Mouse (Mus musculus) liver, embryonic 14.5 days (tissue): ENCODE results near the gene Med16. TPM values are rescaled to one million over a fixed set of nuclear protein-coding genes. Genes with fewer than 3 reads are reported as not detected.
"Not testable (repeated sequence)": the region's sequence is repeated elsewhere in the genome, so short reads cannot be mapped to it uniquely, and the experiment has no call there.

Experiments used
- ATAC-seq: fragments of 200-750 bp; cut with Nextera tagmentation; 2 replicates; pipeline ENCODE4 v1.8.0; 2017; ENCODE audit warnings: moderate number of reproducible peaks, mild to moderate bottlenecking, moderate library complexity; ENCODE audit not compliant: insufficient read depth
- DNase-seq, 3 experiments: peaks; one replicate each; pipeline ENCODE4 v3.0.0-alpha.2; 2012 to 2013; ENCODE audit warnings: low read depth in 3 of 3, low spot score in 3 of 3
- H3K27ac ChIP-seq: fragments of 300-500 bp; sonication (generic); 2 replicates; pipeline ENCODE4 v1.5.1; 2014; ENCODE audit warnings: moderate library complexity, mild to moderate bottlenecking, control low read depth, inconsistent platforms
- H3K27me3 ChIP-seq: fragments of 300-500 bp; sonication (generic); 2 replicates; pipeline ENCODE4 v1.6.1; 2014; ENCODE audit warnings: mild to moderate bottlenecking, low read length, moderate library complexity; ENCODE audit not compliant: control insufficient read depth, insufficient read depth
- H3K36me3 ChIP-seq: fragments of 300-500 bp; sonication (generic); replicated peaks from 2 replicates; pipeline ENCODE4 v1.6.1; 2014; ENCODE audit warnings: low read depth; ENCODE audit not compliant: control insufficient read depth, insufficient read depth
- H3K4me1 ChIP-seq, 2 experiments: fragments of 200-500 bp in 1 of 2; fragments of 300-500 bp in 1 of 2; sonication (generic) in 1 of 2; replicated peaks; 2 replicates each; pipeline ENCODE4 v1.6.1; 2012 to 2014; ENCODE audit warnings: antibody characterized with exemption in 1 of 2, inconsistent platforms in 1 of 2, low read length in 1 of 2; ENCODE audit not compliant: control insufficient read depth in 2 of 2, insufficient read depth in 2 of 2
- H3K4me2 ChIP-seq: fragments of 300-500 bp; sonication (generic); 2 replicates; pipeline ENCODE4 v1.6.1; 2014; ENCODE audit warnings: low read depth, mild to moderate bottlenecking, control low read depth, moderate library complexity
- H3K4me3 ChIP-seq, 2 experiments: fragments of 200-500 bp in 1 of 2; fragments of 300-500 bp in 1 of 2; sonication (generic) in 1 of 2; 2 replicates each; pipeline ENCODE4 v1.5.1; 2012 to 2014; ENCODE audit warnings: low read depth in 2 of 2, low read length in 2 of 2, mild to moderate bottlenecking in 2 of 2, control low read depth in 1 of 2, inconsistent platforms in 1 of 2, moderate library complexity in 1 of 2; ENCODE audit not compliant: insufficient read depth in 1 of 2
- H3K9ac ChIP-seq: fragments of 300-500 bp; sonication (generic); replicated peaks from 2 replicates; pipeline ENCODE4 v1.6.1; 2014; ENCODE audit warnings: mild to moderate bottlenecking, control low read depth, moderate library complexity
- H3K9me3 ChIP-seq: fragments of 300-500 bp; sonication (generic); 2 replicates; pipeline ENCODE4 v1.6.1; 2016; ENCODE audit warnings: low read length, mixed read lengths; ENCODE audit not compliant: control insufficient read depth
- CTCF ChIP-seq: IDR thresholded peaks from 2 replicates; pipeline ENCODE4 v1.5.1; 2016; ENCODE audit warnings: antibody characterized with exemption, low read depth, control low read depth
- EP300 ChIP-seq: IDR thresholded peaks from 2 replicates; pipeline ENCODE4 v1.6.1; 2016; ENCODE audit warnings: antibody characterized with exemption, low read depth
- WGBS: fragments of 180-500 bp; shearing (Covaris S2); extraction: QIAGEN DNeasy Blood & Tissue Kit; methylation state at CpG from one replicate; pipeline ENCODE4 v1.1.7; 2014; ENCODE audit not compliant: insufficient replicate concordance; 5-methylcytosine and 5-hydroxymethylcytosine counted together
- polyA plus RNA-seq, 2 experiments: library from polyadenylated mRNA; depleted of rRNA in 1 of 2; stranded (reverse) in 1 of 2; unstranded in 1 of 2; fragments of >200 nt; fragmentation: Nextera tagmentation in 1 of 2; extraction: Ambion mirVana in 1 of 2; gene quantifications; 2 replicates each; pipeline versions ENCODE4 v1.2.1 to v1.2.3; 2012 to 2014

Gene Med16
- polyA plus RNA-seq, 2 experiments = 10.0 to 13.3 TPM

DNA sequence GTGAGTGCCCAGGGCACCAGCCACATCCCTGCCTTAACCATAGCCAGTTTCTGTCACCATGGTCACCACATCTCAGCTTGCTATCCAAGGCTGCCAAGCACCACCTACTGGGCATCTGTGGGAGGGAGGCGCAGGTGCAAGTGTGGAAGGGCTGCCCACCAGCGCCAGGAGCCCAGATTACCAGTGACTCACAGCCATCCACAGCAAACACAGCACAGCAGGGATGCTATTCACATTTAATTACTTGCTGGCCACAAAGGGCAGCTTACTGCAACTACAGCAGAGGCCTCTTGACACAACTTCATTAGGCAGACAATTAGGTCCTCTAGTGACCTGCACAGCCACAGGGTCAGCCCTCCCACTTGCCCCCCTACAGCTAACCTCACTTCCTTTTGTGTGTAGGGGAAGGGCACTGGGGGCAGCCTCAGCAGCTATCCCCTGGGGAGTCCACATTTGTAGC lies 7.7 kb downstream of the Med16 start:
- DNase-seq (no peak), ATAC-seq (no peak)
- Histone ChIP-seq H3K9me3 (no peaks in the 10 kb centered on the region), H3K9ac (no peak overlapping the region), H3K4me1 (no peaks in the 10 kb centered on the region), H3K36me3 (peaks cover 3% of the 10 kb centered on the region; the same call in 1 of the 2 replicates), H3K27ac (no peak overlapping the region), H3K27me3 (no peaks in the 10 kb centered on the region), H3K4me3 (no peak overlapping the region), H3K4me2 (no peak overlapping the region)
- 64% methylated on average over 2 of the region's 2 CpGs for WGBS
- TF ChIP-seq CTCF = peak; percentile 50
- TF ChIP-seq EP300 = no peak

DNA sequence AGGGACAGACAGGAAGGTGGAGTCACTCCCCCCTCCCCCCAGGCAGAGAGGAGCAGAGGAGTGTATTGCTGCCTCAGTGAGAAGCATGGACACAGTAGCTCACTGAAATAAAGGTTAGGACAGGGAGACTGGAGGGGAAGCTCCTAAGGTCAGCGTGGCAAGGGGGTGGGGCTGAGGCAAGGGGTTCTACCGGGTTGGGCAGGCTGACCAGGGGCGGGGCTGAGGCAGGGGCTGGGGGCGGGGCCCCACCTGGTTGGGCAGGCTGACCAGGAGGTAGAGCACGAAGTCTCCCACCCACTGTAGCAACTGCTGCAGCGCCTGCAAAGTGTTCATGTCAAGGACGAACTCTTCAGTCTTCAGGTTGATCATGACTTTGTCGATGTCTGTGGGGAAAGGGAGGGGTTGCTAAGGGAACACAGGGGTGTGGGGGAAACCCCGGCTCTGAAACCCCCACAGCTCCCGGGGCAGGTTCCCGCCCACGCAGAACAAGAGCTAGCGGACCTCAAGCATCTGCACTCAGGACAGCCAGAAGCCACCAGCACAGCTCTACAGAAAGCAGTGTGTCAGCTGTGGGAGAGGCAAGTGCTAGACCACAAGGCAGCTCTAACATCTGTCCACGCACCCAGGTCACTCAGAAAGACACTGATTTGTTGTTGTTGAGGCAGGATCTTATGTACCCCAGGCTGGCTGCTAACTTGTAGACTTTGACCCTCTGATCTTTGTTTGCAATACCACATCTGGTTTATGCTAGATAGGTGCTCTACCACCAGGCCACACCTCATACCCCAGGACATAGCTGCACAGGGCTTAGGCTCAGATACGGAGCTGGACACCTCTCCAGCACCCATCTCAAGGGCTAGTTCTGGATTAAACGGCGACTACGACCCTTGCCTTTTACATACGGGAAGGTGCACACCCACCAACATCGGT lies 11.1 kb downstream of the Med16 start:
- H3K36me3 ChIP-seq = no peaks in the 10 kb centered on the region
- 0 out of 4 replicates have a peak overlapping the region, but pooled peaks of 1 of the 2 experiments have one; percentile 9 for H3K4me3 ChIP-seq
- H3K27ac ChIP-seq = no peak overlapping the region; the same call in 1 of the 2 replicates
- ATAC-seq (peak; percentile 64), DNase-seq (no peak)
- H3K4me1 ChIP-seq = no peaks in the 10 kb centered on the region
- TF ChIP-seq CTCF (no peak), EP300 (no peak)
- no peaks in the 10 kb centered on the region for H3K27me3 ChIP-seq
- WGBS = 54% methylated on average over 20 of the region's 20 CpGs
- no peak overlapping the region for H3K9ac ChIP-seq
- no peaks in the 10 kb centered on the region for H3K9me3 ChIP-seq
- H3K4me2 ChIP-seq = peak overlapping the region; percentile 28

DNA sequence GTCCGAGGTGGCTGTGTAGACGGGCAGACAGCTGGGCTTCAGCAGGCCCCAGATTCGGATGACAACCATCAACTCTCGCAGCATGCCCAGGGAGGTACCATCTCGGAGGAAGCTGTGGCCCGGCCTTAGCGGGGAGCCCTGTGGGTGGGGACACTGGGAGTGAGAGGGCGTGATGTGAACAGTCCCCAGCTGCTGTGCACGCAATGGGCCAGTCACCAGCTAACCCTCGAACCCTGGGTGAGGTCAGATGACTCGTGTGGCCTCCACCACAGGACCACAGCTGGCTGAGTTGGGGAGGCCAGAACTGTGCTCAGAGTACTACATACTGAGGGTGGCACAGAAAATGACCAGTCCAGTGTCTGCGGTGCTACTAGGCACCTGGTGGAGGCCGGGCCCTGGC lies 11.9 kb downstream of the Med16 start:
- no peaks in the 10 kb centered on the region for H3K9me3 ChIP-seq
- DNase-seq (no peak), ATAC-seq (peak; percentile 7; the same call in 1 of the 2 replicates)
- no peak overlapping the region for H3K27ac ChIP-seq
- TF ChIP-seq CTCF (no peak), EP300 (no peak)
- no peaks in the 10 kb centered on the region for H3K27me3 ChIP-seq
- 79% methylated on average over 13 of the region's 13 CpGs for WGBS
- H3K4me1 ChIP-seq = no peaks in the 10 kb centered on the region
- no peak overlapping the region for H3K4me2 ChIP-seq
- H3K9ac ChIP-seq = no peak overlapping the region
- H3K36me3 ChIP-seq = no peaks in the 10 kb centered on the region
- H3K4me3 ChIP-seq = no peak overlapping the region

DNA sequence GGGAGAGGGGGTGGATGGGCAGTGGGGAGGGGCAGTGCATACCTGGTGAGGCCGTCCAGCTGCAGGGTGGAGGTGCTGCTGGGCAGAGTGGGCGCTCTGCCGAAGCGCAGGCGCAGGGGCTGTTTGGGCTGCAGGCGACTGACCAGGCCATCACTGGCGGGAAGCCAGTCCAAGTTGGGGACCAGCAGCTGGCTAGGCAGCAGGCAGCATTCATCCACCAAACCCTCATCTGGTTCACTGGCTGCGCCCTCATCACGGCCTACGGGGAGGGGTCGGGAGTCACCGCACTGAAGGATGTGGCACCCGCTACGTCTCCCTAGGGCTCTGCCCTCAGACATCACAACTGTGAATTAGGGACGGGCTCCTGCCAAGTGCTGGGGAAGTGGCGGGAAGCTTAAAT lies 12.4 kb downstream of the Med16 start:
- WGBS = 86% methylated on average over 16 of the region's 16 CpGs

DNA sequence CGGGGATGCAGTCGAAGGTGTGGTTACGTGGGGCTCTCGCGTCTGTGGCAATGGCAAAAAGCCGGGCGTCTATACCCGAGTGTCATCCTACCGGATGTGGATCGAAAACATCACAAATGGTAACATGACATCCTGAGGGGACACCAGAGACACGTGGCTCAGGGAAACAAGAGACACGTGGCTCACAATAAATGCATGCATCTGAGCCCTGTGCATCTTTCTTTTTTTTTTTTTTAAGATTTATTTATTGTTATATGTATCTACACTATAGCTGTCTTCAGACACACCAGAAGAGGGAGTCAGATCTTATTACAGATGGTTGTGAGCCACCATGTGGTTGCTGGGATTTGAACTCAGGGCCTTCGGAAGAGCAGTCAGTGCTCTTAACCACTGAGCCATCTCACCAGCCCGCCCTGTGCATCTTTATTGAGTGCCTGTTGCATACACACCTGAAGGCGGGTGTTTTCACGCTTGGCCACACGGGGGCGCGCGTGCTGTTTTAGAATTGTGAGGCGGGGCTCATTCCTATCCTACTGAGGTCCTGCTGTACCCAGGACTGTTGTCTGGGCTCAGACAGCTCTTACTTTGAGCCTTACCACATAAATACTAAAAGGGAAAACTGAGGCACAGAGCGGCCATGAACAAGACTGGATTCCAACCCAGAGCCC lies 16.1 kb downstream of the Med16 start:
- not testable (repeated sequence) for H3K4me3 ChIP-seq, H3K36me3 ChIP-seq, H3K9me3 ChIP-seq, H3K4me2 ChIP-seq, H3K27ac ChIP-seq, H3K4me1 ChIP-seq, H3K27me3 ChIP-seq, H3K9ac ChIP-seq
- WGBS = 39% methylated on average over 22 of the region's 22 CpGs
- ATAC-seq (peak; percentile 31; the same call in 1 of the 2 replicates), DNase-seq (peak in 1 of 3 experiments; percentile 57)
- TF ChIP-seq CTCF = peak; percentile 93

More for the DNA sequence above, 12.4 kb downstream of the Med16 start:
- TF ChIP-seq EP300 = no peak
- TF ChIP-seq CTCF = no peak
- no peaks in the 10 kb centered on the region for H3K36me3 ChIP-seq
- H3K9ac ChIP-seq = no peak overlapping the region
- DNase-seq (no peak), ATAC-seq (no peak)
- H3K4me3 ChIP-seq = no peak overlapping the region
- H3K27ac ChIP-seq = no peak overlapping the region
- H3K27me3 ChIP-seq = no peaks in the 10 kb centered on the region
- H3K4me1 ChIP-seq = no peaks in the 10 kb centered on the region
- no peaks in the 10 kb centered on the region for H3K9me3 ChIP-seq
- H3K4me2 ChIP-seq = no peak overlapping the region
